Mouse (Mus musculus) ES-E14 (cell line): ENCODE measurements around the gene Arpc4.

Experiments
- CHD2 ChIP-seq: IDR thresholded peaks from 2 replicates; pipeline ENCODE4 v1.6.1; 2014; ENCODE audit warnings: mild to moderate bottlenecking, low read depth, low read length, inconsistent platforms
- HCFC1 ChIP-seq: IDR thresholded peaks from 2 replicates; pipeline ENCODE4 v1.6.1; 2012; ENCODE audit warnings: low read length, inconsistent platforms, borderline replicate concordance; ENCODE audit not compliant: insufficient read depth
- MAFK ChIP-seq: IDR thresholded peaks from 2 replicates; pipeline ENCODE4 v1.6.1; 2014; ENCODE audit warnings: mild to moderate bottlenecking, low read depth, low read length, inconsistent platforms; ENCODE audit not compliant: insufficient read depth
- ZC3H11A ChIP-seq: IDR thresholded peaks from 2 replicates; pipeline ENCODE4 v1.6.1; 2012; ENCODE audit warnings: low read depth, mild to moderate bottlenecking, inconsistent platforms, low read length, borderline replicate concordance
- ZNF384 ChIP-seq: IDR thresholded peaks from 2 replicates; pipeline ENCODE4 v1.6.1; 2012; ENCODE audit warnings: low read depth, low read length, inconsistent platforms

GRCm38 (mm10) chr6:113406683-113407082, 28.8 kb downstream of the Arpc4 start:
- TF ChIP-seq CHD2 (no peak), MAFK (no peak), HCFC1 (no peak), ZNF384 (no peak), ZC3H11A (no peak)
